Mouse (Mus musculus) lung, postnatal 0 days (tissue): Measurements from ENCODE around the gene Fbxl17. TPM values are rescaled to one million over a fixed set of nuclear protein-coding genes. Genes with fewer than 3 reads are reported as not detected.

Source experiments
- ATAC-seq: fragments of 200-750 bp; cut with Nextera tagmentation; 2 replicates; pipeline ENCODE4 v1.8.0; 2017; ENCODE audit warnings: moderate library complexity
- DNase-seq: peaks from one replicate; pipeline ENCODE4 v3.0.0-alpha.2; 2016; ENCODE audit warnings: low spot score
- H3K27ac ChIP-seq: fragments of 300-500 bp; sonication (generic); 2 replicates; pipeline ENCODE4 v1.5.1; 2014; ENCODE audit warnings: antibody characterized with exemption, mild to moderate bottlenecking, low read length, mixed read lengths
- H3K27me3 ChIP-seq: fragments of 300-500 bp; sonication (generic); replicated peaks from 2 replicates; pipeline ENCODE4 v1.6.1; 2014; ENCODE audit warnings: low read length, mixed read lengths; ENCODE audit not compliant: insufficient read depth
- H3K36me3 ChIP-seq: fragments of 300-500 bp; sonication (generic); 2 replicates; pipeline ENCODE4 v1.6.1; 2014; ENCODE audit warnings: low read length, mixed read lengths; ENCODE audit not compliant: insufficient read depth
- H3K4me1 ChIP-seq: fragments of 300-500 bp; sonication (generic); 2 replicates; pipeline ENCODE4 v1.6.1; 2014; ENCODE audit warnings: antibody characterized with exemption, low read depth, low read length, mixed read lengths; ENCODE audit not compliant: insufficient read depth
- H3K4me2 ChIP-seq: fragments of 300-500 bp; sonication (generic); replicated peaks from 2 replicates; pipeline ENCODE4 v1.6.1; 2014; ENCODE audit warnings: low read depth, mild to moderate bottlenecking, low read length, moderate library complexity, mixed read lengths
- H3K4me3 ChIP-seq: fragments of 300-500 bp; sonication (generic); 2 replicates; pipeline ENCODE4 v1.5.1; 2014; ENCODE audit warnings: low read depth, low read length
- H3K9ac ChIP-seq: fragments of 300-500 bp; sonication (generic); replicated peaks from 2 replicates; pipeline ENCODE4 v1.6.1; 2014; ENCODE audit warnings: low read depth, mild to moderate bottlenecking
- H3K9me3 ChIP-seq: fragments of 300-500 bp; sonication (generic); 2 replicates; pipeline ENCODE4 v1.6.1; 2016; ENCODE audit warnings: low read length, mixed read lengths
- CTCF ChIP-seq: IDR thresholded peaks from 2 replicates; pipeline ENCODE4 v1.5.1; 2016; ENCODE audit warnings: antibody characterized with exemption, mild to moderate bottlenecking
- EP300 ChIP-seq: IDR thresholded peaks from 2 replicates; pipeline ENCODE4 v1.6.1; 2016; ENCODE audit warnings: antibody characterized with exemption, mild to moderate bottlenecking, control low read depth
- WGBS: fragments of 180-500 bp; shearing (Covaris S2); extraction: QIAGEN DNeasy Blood & Tissue Kit; methylation state at CpG from one replicate; pipeline ENCODE4 v1.1.7; 2014; 5-methylcytosine and 5-hydroxymethylcytosine counted together
- polyA plus RNA-seq: library from polyadenylated mRNA; unstranded; fragments of >200 nt; fragmentation: Nextera tagmentation; extraction: Ambion mirVana; gene quantifications from 2 replicates; pipeline ENCODE4 v1.2.1, GENCODE M21; 2015

Gene Fbxl17
- polyA plus RNA-seq, 1 experiment from 2014 or later = 6.9 TPM

DNA sequence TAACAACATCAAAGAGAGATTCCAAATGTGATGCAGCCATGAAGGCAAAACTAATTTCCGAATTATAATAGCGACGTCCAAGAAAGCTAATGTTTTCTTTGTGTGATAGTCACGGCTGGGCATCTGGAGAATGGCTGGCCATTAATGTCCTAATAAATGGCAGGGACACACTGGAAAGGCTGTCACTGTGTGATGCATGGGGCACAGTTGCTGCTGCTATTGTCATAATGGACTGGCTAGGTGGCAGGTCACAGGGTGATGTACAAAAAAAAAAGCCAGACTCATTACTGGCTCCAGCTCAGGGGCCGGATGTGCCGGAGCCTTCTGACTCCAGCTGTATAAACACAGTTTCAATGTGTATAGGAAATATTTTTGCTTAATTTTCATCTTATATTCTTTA, 341.9 kb downstream of the Fbxl17 start:
- Histone ChIP-seq H3K27me3 (no peaks in the 10 kb centered on the region), H3K9ac (no peak overlapping the region), H3K9me3 (no peaks in the 10 kb centered on the region), H3K36me3 (no peaks in the 10 kb centered on the region), H3K27ac (no peak overlapping the region), H3K4me2 (no peak overlapping the region), H3K4me1 (no peaks in the 10 kb centered on the region), H3K4me3 (no peak overlapping the region)
- no peak for ATAC-seq
- WGBS = 48% methylated on average over 6 of the region's 6 CpGs
- DNase-seq = no peak
- TF ChIP-seq EP300 (no peak), CTCF (no peak)

DNA sequence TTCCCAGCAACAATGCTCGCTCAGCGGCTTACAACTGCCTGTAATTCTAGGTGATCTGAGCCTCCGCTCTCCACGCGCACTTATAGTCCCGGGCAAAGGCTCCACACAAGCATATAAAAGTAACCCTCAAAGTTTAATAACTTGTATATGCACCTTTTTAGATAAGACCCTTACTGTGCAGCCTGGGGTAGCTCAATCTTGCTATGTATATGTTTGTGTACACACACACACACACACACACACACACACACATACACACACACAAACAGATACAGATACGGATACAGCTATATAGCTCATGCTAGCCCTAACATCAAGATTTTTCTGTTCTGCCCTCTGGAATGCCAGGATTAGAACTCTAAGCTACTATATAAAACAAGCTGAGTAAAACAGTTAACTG, 342.8 kb downstream of the Fbxl17 start:
- no peaks in the 10 kb centered on the region for H3K4me1 ChIP-seq
- ATAC-seq = no peak
- no peak for TF ChIP-seq CTCF
- TF ChIP-seq EP300 = no peak

DNA sequence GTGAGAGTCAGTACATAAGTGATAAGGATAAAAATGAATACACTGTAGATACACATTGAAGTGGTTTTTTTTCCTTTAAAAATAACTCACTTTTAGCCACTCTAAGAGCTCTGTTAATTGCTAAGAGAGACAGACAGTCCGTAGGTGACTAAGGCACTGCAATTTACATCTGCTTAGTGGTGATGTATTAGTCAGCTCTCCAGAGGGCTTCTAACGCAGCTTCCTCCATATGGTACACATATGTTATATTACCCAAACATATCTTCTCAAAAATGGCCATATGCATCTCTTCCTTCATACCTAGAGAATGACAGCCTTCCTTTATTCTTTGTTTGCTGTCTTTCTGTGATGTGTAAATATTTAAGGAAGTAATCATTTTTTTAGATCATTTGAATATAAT, 353.3 kb downstream of the Fbxl17 start:
- 27% methylated on average over 2 of the region's 2 CpGs for WGBS
- 0 out of 2 replicates have a peak, but pooled peaks have one; percentile 3 for ATAC-seq
- Histone ChIP-seq H3K27ac (no peak overlapping the region), H3K36me3 (no peaks in the 10 kb centered on the region), H3K4me3 (no peak overlapping the region), H3K9ac (no peak overlapping the region), H3K4me2 (no peak overlapping the region), H3K4me1 (no peaks in the 10 kb centered on the region), H3K27me3 (no peaks in the 10 kb centered on the region), H3K9me3 (no peaks in the 10 kb centered on the region)
- TF ChIP-seq CTCF = no peak
- no peak for TF ChIP-seq EP300
- DNase-seq = no peak

More for the DNA sequence above, 342.8 kb downstream of the Fbxl17 start:
- no peak overlapping the region for H3K27ac ChIP-seq
- H3K4me2 ChIP-seq = no peak overlapping the region
- H3K9me3 ChIP-seq = no peaks in the 10 kb centered on the region
- WGBS = 91% methylated on average over 7 of the region's 7 CpGs
- no peak overlapping the region for H3K4me3 ChIP-seq
- no peaks in the 10 kb centered on the region for H3K27me3 ChIP-seq
- H3K36me3 ChIP-seq = no peaks in the 10 kb centered on the region
- no peak for DNase-seq
- H3K9ac ChIP-seq = no peak overlapping the region

DNA sequence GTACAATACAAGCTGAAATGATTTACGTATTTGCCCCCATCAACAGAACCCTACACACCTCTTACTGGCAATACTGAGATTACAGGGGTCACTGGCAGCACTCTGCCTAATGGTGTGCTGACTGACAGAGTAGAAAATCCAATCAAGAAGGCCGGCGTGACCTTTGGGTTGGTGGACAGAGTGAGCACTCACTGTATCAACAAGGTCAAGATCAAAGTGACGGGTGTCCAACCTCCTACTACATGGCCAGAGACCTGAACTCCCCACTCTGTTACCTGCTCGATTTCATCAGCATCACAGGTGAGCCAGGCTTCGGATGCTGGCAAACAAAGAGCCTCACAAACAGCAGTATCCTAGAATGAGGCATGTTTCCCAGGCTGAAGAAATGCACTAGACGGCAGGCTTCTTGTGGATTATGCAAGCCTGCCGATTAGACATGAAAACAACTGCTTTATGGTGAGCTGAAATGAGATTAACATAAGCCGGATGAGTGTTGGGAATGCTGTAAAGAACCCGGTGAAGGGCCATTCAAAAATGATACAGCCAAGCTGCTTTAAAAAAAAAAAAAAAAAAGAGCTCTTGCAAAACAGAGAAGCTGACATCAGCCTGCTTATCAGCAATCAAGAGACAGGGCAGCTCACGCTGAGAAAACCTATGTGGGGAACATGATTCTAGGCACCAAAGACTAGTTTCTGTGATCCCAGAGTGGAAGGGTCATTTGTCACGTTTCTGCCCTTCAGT, 353.9 kb downstream of the Fbxl17 start:
- TF ChIP-seq EP300 = peak; percentile 57
- TF ChIP-seq CTCF = 0 out of 2 replicates have a peak, but pooled peaks have one; percentile 8
- WGBS = 31% methylated on average over 12 of the region's 12 CpGs
- no peaks in the 10 kb centered on the region for H3K27me3 ChIP-seq
- H3K4me3 ChIP-seq = no peak overlapping the region
- no peaks in the 10 kb centered on the region for H3K9me3 ChIP-seq
- ATAC-seq (peak; percentile 84), DNase-seq (peak; percentile 86)
- H3K9ac ChIP-seq = no peak overlapping the region
- no peaks in the 10 kb centered on the region for H3K4me1 ChIP-seq
- no peak overlapping the region for H3K27ac ChIP-seq
- H3K36me3 ChIP-seq = no peaks in the 10 kb centered on the region
- H3K4me2 ChIP-seq = no peak overlapping the region

DNA sequence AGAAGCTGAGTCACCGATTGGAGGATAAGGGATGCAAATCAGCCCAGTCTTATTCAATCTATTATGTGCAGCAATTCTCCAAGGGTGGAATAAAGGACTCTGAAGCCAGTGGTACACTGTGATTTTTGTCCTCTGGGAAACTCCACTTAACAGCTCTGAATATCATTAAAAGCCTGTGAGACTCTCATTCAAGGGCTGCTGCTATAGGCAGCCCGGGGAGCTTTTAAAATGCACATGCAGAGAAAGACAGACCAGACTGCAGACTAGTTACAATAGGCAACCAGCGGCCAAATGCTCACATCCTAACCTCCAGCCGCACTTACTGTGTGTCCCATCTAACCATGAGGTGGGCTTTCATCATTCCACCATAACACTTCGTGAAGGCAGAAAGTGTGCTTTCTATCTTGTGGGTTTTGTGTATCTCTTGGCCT, 354.5 kb downstream of the Fbxl17 start:
- no peaks in the 10 kb centered on the region for H3K9me3 ChIP-seq
- no peaks in the 10 kb centered on the region for H3K36me3 ChIP-seq
- no peak overlapping the region for H3K9ac ChIP-seq
- 68% methylated on average over 5 of the region's 5 CpGs for WGBS
- no peak for DNase-seq
- no peak overlapping the region for H3K27ac ChIP-seq
- TF ChIP-seq EP300 (no peak), CTCF (no peak)
- no peaks in the 10 kb centered on the region for H3K4me1 ChIP-seq
- no peaks in the 10 kb centered on the region for H3K27me3 ChIP-seq
- no peak overlapping the region for H3K4me3 ChIP-seq
- no peak overlapping the region for H3K4me2 ChIP-seq
- ATAC-seq = no peak

DNA sequence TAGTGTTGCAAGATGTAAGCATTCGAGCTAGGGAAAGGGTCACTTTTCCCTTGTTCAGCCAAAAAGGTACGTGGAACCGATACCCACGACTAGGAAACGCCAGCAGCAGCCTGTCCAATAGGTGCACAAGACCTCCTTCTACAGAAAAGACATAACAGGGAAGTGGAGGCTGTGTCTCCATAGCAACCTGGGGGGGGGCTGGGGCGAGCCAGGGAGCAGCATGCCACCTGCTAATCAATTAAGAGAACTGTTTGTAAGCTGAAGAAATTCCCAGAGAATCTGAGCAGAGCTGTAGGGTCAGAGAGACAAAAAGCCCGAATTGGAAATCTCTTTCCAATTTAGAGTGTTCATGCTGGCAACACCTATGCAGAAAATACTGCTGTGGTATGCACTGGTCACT, 356.0 kb downstream of the Fbxl17 start:
- ATAC-seq (no peak), DNase-seq (no peak)
- Histone ChIP-seq H3K27ac (no peak overlapping the region), H3K9me3 (no peaks in the 10 kb centered on the region), H3K4me3 (no peak overlapping the region), H3K36me3 (no peaks in the 10 kb centered on the region), H3K4me1 (no peaks in the 10 kb centered on the region), H3K27me3 (no peaks in the 10 kb centered on the region), H3K4me2 (no peak overlapping the region), H3K9ac (no peak overlapping the region)
- 79% methylated on average over 7 of the region's 7 CpGs for WGBS
- TF ChIP-seq EP300 (no peak), CTCF (no peak)
